Mouse (Mus musculus): Measurements from ENCODE around the gene Gm4131. TPM values are rescaled to one million over a fixed set of nuclear protein-coding genes. Genes with fewer than 3 reads are reported as not detected.

Gm4131 gene
- polyA plus RNA-seq, 1 experiment = not detected

GRCm38 (mm10) chr14:62454136-62454535 lies 112.6 kb downstream of the Gm4131 start:
- Histone ChIP-seq H3K4me1 (no peaks in the 10 kb centered on the region), H3K4me3 (replicated peaks) (no peak overlapping the region), H3K27me3 (replicated peaks) (peaks cover 30% of the 10 kb centered on the region), H3K9me3 (no peaks in the 10 kb centered on the region), H3K36me3 (replicated peaks; ENCODE audit: low read length) (no peaks in the 10 kb centered on the region)
- TF ChIP-seq FLI1 (IDR thresholded peaks at IDR 0.05; ENCODE audit: low read length) = no peak
- no peak for TF ChIP-seq GATA1 (IDR thresholded peaks at IDR 0.05; ENCODE audit: borderline replicate concordance, low read length)

DNA sequence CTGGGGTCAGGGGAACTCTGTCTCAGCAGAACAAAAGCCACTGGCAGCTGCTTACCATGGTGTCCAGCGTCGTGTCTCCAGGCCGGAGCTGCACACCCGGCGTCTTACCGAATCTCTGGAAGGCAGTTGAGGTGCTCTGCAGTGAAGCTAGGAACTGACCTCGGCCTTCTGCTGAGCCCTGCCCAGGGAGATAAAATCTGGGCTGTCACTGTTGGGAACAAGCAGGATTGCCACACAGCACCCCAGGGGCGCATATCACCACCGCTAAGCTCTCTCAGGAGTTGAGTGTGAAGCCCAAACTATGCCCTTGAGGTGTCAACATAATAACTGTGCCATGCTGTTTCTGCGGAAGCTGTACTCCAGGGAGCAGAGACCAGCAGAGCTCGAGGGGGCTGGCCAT lies 113.4 kb downstream of the Gm4131 start:
- Histone ChIP-seq H3K36me3 (replicated peaks; ENCODE audit: low read length) (no peaks in the 10 kb centered on the region), H3K9me3 (no peaks in the 10 kb centered on the region), H3K4me1 (no peaks in the 10 kb centered on the region), H3K4me3 (replicated peaks) (no peak overlapping the region), H3K27me3 (replicated peaks) (peaks cover 28% of the 10 kb centered on the region)
- TF ChIP-seq FLI1 (IDR thresholded peaks at IDR 0.05; ENCODE audit: low read length) = no peak
- TF ChIP-seq GATA1 (IDR thresholded peaks at IDR 0.05; ENCODE audit: borderline replicate concordance, low read length) = no peak

DNA sequence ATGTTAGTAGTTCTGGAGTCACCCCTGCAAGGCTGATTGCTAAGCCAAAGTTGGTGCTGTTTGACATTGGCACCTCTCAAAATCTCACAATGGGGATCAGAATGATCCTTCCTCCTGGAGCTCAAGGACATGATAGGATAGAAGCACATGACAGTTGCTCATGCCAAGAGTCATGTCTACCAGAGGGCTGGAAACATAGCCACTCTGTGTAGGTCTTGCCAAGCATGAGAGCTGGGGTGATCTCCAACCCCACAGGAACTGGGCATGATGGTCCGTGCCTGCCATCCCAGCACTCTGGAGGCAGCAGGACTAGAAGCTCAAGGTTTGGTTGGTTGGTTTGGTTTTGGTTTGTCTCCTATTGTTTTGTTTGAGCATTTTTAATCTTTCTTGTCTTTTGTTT lies 116.0 kb downstream of the Gm4131 start:
- H3K36me3 ChIP-seq (replicated peaks; ENCODE audit: low read length) = no peaks in the 10 kb centered on the region
- H3K4me3 ChIP-seq (replicated peaks) = no peak overlapping the region
- no peaks in the 10 kb centered on the region for H3K4me1 ChIP-seq
- no peak for TF ChIP-seq GATA1 (IDR thresholded peaks at IDR 0.05; ENCODE audit: borderline replicate concordance, low read length)
- no peak for TF ChIP-seq FLI1 (IDR thresholded peaks at IDR 0.05; ENCODE audit: low read length)
- H3K9me3 ChIP-seq = no peaks in the 10 kb centered on the region
- H3K27me3 ChIP-seq (replicated peaks) = peaks cover 30% of the 10 kb centered on the region

GRCm38 (mm10) chr14:62447214-62447548 lies 119.5 kb downstream of the Gm4131 start:
- Histone ChIP-seq H3K27me3 (replicated peaks) (peaks cover 20% of the 10 kb centered on the region), H3K4me3 (replicated peaks) (no peak overlapping the region), H3K36me3 (replicated peaks; ENCODE audit: low read length) (no peaks in the 10 kb centered on the region), H3K4me1 (no peaks in the 10 kb centered on the region), H3K9me3 (no peaks in the 10 kb centered on the region)
- TF ChIP-seq FLI1 (IDR thresholded peaks at IDR 0.05; ENCODE audit: low read length) = no peak
- no peak for TF ChIP-seq GATA1 (IDR thresholded peaks at IDR 0.05; ENCODE audit: borderline replicate concordance, low read length)

GRCm38 (mm10) chr14:62446385-62447213 lies 120.1 kb downstream of the Gm4131 start:
- Histone ChIP-seq H3K27me3 (replicated peaks) (peaks cover 22% of the 10 kb centered on the region), H3K36me3 (replicated peaks; ENCODE audit: low read length) (no peaks in the 10 kb centered on the region), H3K9me3 (no peaks in the 10 kb centered on the region), H3K4me1 (no peaks in the 10 kb centered on the region), H3K4me3 (replicated peaks) (no peak overlapping the region)
- TF ChIP-seq FLI1 (IDR thresholded peaks at IDR 0.05; ENCODE audit: low read length) (no peak), GATA1 (IDR thresholded peaks at IDR 0.05; ENCODE audit: borderline replicate concordance, low read length) (no peak)

GRCm38 (mm10) chr14:62443840-62444430 lies 122.8 kb downstream of the Gm4131 start:
- H3K9me3 ChIP-seq = no peaks in the 10 kb centered on the region

DNA sequence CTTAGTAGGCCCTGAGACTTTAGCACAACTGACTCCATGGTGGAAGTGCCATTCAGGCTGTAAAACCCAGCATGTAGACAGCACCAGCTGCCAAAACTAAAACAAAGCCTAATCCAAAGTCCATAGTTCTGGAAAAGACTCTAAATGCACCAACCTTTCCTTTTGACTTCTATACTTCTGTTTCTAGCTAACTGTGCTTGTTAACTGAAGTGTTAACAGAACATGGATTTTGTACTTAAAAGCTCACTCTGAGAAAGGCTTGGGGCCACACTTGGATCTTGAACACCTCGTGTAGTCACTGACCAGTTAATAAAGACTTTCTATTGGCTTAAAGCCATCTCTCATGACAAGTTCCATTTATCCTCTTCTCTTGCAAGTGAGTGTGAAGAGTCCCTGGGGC lies 123.8 kb downstream of the Gm4131 start:
- H3K4me1 ChIP-seq = peaks cover 6% of the 10 kb centered on the region; the same call in 1 of the 2 replicates
- no peaks in the 10 kb centered on the region for H3K9me3 ChIP-seq
- no peaks in the 10 kb centered on the region for H3K36me3 ChIP-seq (replicated peaks; ENCODE audit: low read length)
- H3K27me3 ChIP-seq (replicated peaks) = peaks cover 20% of the 10 kb centered on the region
- H3K4me3 ChIP-seq (replicated peaks) = no peak overlapping the region
- TF ChIP-seq FLI1 (IDR thresholded peaks at IDR 0.05; ENCODE audit: low read length) (no peak), GATA1 (IDR thresholded peaks at IDR 0.05; ENCODE audit: borderline replicate concordance, low read length) (no peak)

More at GRCm38 (mm10) chr14:62443840-62444430, 122.8 kb downstream of the Gm4131 start:
- TF ChIP-seq FLI1 (IDR thresholded peaks at IDR 0.05; ENCODE audit: low read length) (no peak), GATA1 (IDR thresholded peaks at IDR 0.05; ENCODE audit: borderline replicate concordance, low read length) (no peak)
- peaks cover 6% of the 10 kb centered on the region; the same call in 1 of the 2 replicates for H3K4me1 ChIP-seq
- no peak overlapping the region for H3K4me3 ChIP-seq (replicated peaks)
- peaks cover 20% of the 10 kb centered on the region for H3K27me3 ChIP-seq (replicated peaks)
- H3K36me3 ChIP-seq (replicated peaks; ENCODE audit: low read length) = no peaks in the 10 kb centered on the region

- Histone ChIP-seq H3K9me3 (no peaks in the 10 kb centered on the region), H3K36me3 (replicated peaks; ENCODE audit: low read length) (no peaks in the 10 kb centered on the region), H3K4me3 (replicated peaks) (no peak overlapping the region), H3K4me1 (peaks cover 6% of the 10 kb centered on the region; the same call in 1 of the 2 replicates), H3K27me3 (replicated peaks) (peaks cover 8% of the 10 kb centered on the region)
- TF ChIP-seq GATA1 (IDR thresholded peaks at IDR 0.05; ENCODE audit: borderline replicate concordance, low read length) (no peak), FLI1 (IDR thresholded peaks at IDR 0.05; ENCODE audit: low read length) (no peak)
Measured at GRCm38 (mm10) chr14:62440036-62440435, 126.7 kb downstream of the Gm4131 start.

DNA sequence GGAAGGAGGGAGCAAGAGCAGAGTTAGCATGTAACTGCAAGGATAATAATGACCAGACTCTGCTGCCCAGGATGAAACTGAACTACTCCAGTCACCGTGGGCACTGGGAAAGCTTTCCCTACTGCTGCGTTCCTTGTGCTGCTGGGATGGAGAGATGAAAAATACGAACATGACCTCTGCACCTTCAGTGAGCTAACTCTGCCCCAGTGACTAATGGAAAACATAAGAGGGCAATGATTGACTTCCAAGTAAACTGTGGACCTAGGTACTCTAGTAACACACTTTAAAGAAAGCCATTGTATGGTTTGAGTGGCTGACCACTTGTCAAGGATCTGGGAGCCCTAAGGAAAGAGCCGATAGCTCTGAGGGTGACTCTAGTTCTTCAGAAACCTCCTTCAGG lies 128.5 kb downstream of the Gm4131 start:
- Histone ChIP-seq H3K4me1 (peaks cover 6% of the 10 kb centered on the region; the same call in 1 of the 2 replicates), H3K36me3 (replicated peaks; ENCODE audit: low read length) (no peaks in the 10 kb centered on the region), H3K4me3 (replicated peaks) (no peak overlapping the region), H3K27me3 (replicated peaks) (peaks cover 7% of the 10 kb centered on the region), H3K9me3 (no peaks in the 10 kb centered on the region)
- TF ChIP-seq GATA1 (IDR thresholded peaks at IDR 0.05; ENCODE audit: borderline replicate concordance, low read length) (no peak), FLI1 (IDR thresholded peaks at IDR 0.05; ENCODE audit: low read length) (no peak)

DNA sequence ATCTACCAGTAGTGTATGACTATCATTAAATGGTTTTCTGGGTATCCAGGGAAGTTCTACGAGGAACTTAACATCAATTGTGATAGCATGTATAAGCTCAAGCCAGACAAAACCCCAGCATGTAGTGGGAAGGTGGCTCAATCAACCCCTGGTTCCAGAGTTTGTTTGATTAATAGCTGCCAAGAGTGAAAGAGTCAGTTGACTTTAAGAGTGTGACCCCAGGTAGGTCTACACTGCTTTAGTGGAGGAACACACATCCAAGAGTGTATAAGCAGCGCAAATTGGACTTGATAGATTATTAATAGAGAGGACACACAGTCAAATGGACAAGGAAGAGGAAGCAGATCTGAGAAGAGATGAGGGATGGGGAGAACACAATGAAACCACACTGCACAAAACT lies 128.9 kb downstream of the Gm4131 start:
- Histone ChIP-seq H3K36me3 (replicated peaks; ENCODE audit: low read length) (no peaks in the 10 kb centered on the region), H3K9me3 (no peaks in the 10 kb centered on the region), H3K4me3 (replicated peaks) (no peak overlapping the region), H3K27me3 (replicated peaks) (peaks cover 7% of the 10 kb centered on the region), H3K4me1 (peaks cover 6% of the 10 kb centered on the region; the same call in 1 of the 2 replicates)
- TF ChIP-seq FLI1 (IDR thresholded peaks at IDR 0.05; ENCODE audit: low read length) (no peak), GATA1 (IDR thresholded peaks at IDR 0.05; ENCODE audit: borderline replicate concordance, low read length) (no peak)
